Mouse (Mus musculus) 3T3-L1 (cell line): ENCODE results near the gene Gm47791.
A peak's percentile ranks its signal among the peaks of the same experiment; 100 is the strongest.

Experiments
- DNase-seq: peaks from one replicate; pipeline ENCODE4 v3.0.0-alpha.2; 2015; ENCODE audit warnings: low read depth, low spot score

Gm47791 gene

GRCm38 (mm10) chr1:82787414-82787813 is 16.4 kb upstream of the Gm47791 start:
- DNase-seq: peak; percentile 98

GRCm38 (mm10) chr1:82785546-82785945 is 14.5 kb upstream of the Gm47791 start:
- DNase-seq: peak; percentile 67

DNA sequence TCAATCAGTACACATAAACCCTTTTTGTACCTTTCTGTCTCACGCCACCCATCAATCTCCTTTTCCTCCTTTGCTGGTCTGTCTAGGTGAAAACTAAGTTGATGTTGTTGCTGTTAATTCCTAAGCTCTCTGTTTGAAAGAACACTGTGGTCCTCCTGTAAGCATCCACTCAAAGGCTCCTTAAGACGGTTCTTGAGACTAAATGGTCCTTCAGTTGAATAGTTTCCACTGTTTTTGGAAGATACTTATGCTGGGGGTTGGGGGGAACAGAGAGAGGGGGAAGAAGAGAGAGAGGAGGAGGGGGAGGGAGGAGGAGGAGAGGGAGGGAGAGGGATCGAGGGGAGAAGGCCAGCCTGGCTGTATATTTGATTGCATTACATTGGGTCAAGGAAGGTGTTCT is 12.5 kb upstream of the Gm47791 start:
- DNase-seq: no peak

DNA sequence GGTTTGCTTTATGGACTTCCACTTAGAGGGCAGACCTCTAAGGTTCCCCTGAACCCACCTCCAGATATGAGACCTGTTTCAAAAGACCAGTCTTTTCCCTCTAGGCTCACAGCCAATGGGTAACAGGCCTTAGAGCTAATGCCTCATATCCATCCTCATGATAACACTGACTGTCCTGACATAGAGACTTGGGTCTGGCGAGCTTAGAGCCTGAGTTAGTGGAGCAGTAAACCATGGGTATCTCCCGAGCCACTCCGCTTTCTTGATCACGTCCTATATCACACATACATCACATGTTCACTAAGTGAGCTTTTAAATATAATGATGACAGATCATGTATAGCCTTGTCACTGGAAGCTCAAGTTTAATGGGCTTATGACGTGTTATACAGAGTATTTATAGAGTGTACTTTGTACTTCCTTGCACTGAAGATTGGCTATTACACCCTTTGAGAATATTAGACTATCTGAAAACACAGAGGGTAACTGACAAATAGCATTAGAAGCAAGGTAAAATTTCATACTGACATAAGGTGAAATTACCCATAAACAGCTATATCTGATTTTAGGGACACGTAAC is 8.4 kb upstream of the Gm47791 start:
- DNase-seq: no peak

- DNase-seq: no peak
Observed at GRCm38 (mm10) chr1:82775293-82775692, 4.2 kb upstream of the Gm47791 start.

DNA sequence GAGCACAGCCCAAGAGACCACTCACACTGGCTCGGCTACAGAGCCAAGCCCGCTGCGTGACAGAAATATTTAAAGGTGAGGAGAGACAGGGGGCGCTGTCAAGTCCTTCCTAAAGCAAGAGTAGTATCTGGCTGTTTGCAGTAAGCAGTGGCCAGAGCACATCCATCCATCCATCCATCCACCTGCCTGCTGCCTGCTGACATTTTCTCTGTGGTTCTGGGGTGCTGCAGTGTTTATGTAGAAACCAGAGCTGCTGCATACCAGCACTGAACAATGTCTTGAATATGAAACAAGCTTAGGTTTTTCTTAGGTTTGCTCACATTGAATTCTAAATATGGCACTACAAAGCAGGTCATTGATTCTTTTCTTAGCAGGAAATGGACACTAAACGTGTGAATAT is 2.2 kb upstream of the Gm47791 start:
- DNase-seq: no peak

DNA sequence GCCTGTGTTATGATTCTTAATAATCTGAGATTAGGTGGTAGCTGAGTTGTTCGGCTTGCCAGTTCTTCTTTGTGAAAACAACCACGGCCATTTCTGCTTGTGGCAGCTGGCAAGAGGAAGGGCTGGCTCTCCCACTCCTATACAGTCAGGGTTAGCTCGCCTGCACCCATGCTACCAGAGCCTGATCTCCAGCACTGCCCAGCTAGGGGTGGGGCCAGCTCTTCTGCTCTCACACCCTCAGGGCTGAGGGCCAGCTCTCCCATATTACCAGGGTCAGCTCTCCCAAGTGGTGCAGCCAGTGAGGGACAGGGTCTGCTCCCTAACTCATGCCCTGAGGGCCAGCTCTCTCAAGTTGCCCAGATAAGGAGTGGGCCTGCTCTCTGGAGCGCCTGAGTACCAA is 1.4 kb upstream of the Gm47791 start:
- DNase-seq: no peak

- DNase-seq: no peak
Observed at GRCm38 (mm10) chr1:82768269-82768668, 2.8 kb downstream of the Gm47791 start, which contains the start of gene Tm4sf20. Tm4sf20 (minus strand) TSS chr1:82768461.

DNA sequence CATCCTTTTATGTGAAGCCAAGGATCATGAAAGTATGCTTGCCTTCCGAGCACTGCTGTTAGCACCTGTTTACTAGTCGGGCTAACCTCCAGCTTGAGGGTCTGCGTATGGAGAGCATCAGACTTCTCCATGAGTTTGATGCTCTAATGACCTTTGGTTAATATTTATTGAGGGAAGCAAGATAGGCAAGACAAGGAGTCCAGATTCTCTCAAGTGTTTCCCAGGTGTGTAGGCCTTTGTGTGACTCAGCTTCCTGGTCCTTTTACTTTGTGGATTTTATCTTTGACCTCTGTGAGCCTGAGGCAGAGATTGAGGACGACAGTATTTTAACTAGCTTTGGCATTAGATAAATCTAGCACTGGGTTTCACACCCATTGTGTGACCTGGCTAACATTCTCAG is 4.4 kb downstream of the Gm47791 start:
- no peak for DNase-seq

DNA sequence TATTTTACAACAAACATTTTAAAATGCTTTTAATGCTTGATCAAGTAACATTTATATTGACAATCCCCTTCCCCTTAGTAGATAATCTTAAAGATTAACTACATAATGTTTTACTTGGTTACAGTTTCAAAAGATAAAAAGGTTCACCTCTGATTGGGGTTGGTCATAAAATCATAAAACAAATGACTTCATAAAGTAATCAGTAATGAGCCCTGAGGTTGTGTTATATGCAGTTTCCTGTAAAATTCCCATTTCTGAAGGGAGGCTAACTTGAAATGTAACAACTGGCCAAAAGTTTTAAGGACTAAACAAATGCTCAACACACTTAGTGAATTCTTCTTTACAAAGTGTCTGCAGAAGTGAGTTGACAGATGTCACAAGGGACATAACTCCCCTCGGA is 4.8 kb downstream of the Gm47791 start:
- DNase-seq: no peak

GRCm38 (mm10) chr1:82762274-82762673 is 8.8 kb downstream of the Gm47791 start:
- DNase-seq: no peak

GRCm38 (mm10) chr1:82761454-82762169 is 9.4 kb downstream of the Gm47791 start:
- DNase-seq: no peak

DNA sequence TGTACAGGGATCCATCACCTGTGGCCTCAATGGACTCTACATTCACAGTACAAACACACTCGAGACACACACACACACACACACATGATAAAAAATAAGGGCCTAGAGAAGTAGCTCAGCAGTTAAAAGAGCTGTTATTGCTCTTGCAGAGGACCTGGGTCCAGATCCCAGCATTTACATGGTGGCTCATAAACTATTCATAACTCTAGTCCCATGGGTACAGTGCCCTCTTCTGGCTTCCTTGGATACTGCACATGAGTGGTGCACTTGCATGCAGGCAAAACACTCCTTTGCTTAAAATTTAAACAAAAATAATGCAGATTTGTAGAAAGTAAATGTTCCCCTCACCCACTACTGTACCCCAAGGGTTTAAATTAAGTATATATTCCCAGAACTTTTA is 11.5 kb downstream of the Gm47791 start:
- DNase-seq: peak; percentile 38

DNA sequence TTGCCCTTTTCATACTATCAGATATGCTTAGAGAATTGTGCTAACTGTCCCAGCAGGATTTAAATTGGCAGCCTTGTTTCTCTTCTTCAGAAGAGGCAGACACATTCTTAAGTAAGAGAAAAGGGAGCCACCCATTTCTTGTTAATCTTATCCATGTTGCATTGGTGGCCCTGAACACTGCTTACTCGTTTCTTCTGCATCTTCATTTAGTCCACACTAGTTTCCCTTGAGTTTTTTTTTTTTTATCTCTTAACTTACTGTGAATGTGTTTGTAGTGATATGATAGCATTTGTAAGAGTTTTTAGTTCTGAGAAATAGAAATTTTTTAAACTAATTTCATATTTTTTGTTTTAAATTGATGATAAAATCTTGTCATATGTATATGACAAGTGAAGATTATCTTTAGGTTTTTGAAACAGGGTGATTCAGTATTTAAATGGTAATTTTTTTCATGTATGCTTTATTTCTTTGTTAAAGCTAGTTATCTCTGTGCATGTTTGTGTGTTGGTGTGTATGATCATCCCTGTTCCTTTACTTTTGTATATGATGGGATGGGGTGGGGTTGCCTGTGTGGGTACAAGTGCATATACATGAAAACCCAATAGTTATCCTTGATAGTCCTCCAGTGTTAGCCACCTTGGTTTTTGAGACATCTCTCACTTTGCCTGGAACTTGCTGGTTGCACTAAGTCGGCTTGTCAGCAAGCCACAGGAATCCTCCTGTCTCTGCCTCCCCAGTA is 23.2 kb downstream of the Gm47791 start:
- DNase-seq: no peak

- no peak for DNase-seq
Observed at GRCm38 (mm10) chr1:82746408-82746807, 24.6 kb downstream of the Gm47791 start.

DNA sequence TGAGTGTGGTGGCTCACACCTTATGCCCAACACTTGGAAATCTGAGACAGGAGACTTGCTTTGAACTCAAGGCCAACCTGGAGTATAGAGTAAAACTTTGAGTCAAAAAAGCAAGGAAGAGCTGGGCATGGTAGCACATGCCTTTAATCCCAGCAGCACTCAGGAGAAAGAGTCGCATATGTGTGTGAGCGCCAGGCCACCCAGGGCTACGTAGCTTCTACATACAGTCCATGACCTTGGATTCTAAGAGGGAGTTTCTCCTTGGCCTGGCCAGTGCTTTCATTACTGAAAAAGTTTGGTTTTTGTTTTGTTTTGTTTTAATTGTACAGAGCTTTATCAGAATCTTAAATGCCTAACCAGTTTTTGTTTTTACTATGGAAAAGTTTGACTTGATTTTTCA is 27.1 kb downstream of the Gm47791 start:
- DNase-seq: no peak

DNA sequence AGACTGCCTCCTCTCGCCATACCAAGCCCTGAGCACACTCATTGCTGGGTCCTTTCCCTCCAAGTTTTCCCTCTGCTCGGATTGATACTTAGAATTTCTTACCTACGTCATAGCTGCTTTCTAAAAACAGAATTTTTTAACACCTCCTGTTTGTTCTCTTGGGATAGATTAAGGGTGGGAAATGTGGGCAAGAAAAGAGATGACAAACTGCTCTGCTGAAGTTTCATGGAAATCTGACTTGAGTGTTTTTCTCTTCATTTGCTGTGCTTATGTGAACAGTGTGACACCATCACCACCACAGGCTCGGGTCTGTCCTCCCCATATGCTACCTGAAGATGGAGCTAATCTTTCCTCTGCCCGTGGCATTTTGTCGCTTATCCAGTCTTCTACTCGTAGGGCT is 29.5 kb downstream of the Gm47791 start:
- no peak for DNase-seq

DNA sequence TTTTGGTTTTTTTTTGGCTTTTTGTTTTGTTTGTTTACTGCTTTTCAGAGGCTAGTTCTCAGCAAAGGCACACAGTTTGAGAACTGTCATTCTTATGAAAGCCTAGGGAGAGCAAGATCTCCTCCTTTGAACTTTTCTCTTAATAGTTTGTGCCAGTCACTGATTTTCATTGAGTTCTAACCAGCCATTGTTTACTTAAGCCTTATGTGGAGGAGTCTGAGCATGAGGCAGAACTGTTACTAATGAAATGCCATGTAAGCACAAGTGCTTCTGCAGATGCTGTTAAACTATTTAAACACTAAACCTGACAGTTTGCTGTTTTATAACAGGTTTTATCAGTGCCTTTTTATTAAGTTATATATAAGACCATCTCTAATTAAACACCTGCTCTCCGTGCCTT is 33.0 kb downstream of the Gm47791 start:
- no peak for DNase-seq

- DNase-seq: no peak
Observed at GRCm38 (mm10) chr1:82733357-82733756, 37.7 kb downstream of the Gm47791 start.

DNA sequence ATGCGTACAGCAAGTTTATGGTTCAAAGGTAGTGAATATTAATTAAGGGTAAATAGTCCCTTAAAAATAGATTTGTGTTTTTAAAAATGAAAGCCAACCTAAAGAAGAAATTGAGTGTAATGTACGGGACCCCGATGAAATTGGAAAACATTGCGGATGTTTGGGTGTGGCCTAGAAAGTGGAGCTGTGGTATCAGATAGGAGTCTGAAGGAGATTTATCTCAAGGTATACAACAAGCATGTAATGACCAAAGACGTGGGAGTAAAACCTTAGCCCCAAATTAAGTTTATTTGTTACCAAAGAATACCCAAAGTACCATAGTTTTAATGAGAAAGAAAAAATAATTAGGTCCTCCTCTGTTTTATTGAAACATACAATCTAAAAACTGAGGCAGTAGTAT is 44.6 kb downstream of the Gm47791 start:
- no peak for DNase-seq

DNA sequence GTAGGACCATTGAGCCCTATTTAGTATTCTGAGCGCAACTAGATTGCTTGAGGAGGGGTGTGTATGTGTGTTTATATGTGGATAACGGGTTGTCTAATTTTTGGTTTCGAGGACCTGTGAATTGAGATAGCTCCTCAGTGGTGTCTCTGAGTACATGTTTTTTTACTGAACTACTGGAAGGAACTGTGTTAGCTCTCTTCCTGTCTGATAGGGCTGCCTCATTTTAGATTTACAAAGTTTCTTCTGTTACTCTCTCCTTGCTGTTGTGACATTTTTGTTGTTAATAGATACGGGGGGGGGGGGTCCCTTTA is 45.2 kb downstream of the Gm47791 start:
- no peak for DNase-seq

DNA sequence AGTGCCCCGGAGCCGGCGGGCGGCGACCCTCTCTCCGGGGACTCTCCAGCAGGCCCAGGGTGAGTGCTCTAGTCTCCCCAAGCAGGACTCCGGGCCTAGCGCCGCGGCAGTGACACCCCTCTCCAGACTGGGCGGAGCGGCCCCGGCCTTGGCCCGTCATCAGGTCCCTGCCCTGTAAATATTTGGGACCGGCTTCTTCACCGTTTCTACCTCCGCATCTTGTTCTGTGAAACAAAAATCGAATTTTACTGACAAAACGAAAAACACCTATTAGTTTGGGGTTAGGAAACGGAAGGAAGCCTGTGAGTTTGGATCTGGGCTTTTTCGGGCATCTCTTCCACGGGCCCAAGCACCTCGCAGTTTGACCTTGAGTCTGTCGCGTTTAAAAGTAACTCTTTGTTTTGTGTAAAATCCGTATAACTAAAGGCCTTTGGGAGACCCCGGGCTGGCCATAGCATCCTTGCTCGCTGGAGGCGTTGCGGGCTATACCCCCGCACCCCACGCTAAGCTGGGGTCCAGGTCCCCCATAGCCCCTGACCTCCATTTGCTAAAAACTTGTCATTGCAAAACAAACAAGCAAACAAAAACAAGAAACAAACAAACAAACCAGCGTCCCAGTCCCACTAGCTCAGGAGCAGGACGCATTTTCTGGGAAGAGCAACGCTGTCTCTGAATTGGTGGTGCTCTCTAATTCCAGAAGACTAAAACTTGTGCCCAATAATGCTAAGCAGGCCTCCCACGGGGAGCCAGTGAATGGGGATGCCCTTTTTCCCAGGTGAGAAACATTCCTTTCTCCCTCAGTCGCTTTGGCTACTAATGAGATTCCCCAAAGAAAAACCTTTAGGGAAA is 45.8 kb downstream of the Gm47791 start:
- peak; percentile 76 for DNase-seq
